Mouse (Mus musculus) retina, postnatal 7 days (tissue): ENCODE measurements at regions not wholly inside any gene's neighbourhood (a gene's known extent, or its start where the extent isn't known, plus 50 kb on each side); places are given as distances from the start of the nearest gene placed in this dataset.

Source experiments
- DNase-seq: peaks from one replicate; pipeline ENCODE4 v3.0.0-alpha.2; 2012; ENCODE audit warnings: low read depth, low spot score

GRCm38 (mm10) chr8:25340729-25341128 is 516.6 kb upstream of the Adam5 start:
- no peak for DNase-seq

GRCm38 (mm10) chr8:25332120-25332607 is 508.0 kb upstream of the Adam5 start:
- no peak for DNase-seq

DNA sequence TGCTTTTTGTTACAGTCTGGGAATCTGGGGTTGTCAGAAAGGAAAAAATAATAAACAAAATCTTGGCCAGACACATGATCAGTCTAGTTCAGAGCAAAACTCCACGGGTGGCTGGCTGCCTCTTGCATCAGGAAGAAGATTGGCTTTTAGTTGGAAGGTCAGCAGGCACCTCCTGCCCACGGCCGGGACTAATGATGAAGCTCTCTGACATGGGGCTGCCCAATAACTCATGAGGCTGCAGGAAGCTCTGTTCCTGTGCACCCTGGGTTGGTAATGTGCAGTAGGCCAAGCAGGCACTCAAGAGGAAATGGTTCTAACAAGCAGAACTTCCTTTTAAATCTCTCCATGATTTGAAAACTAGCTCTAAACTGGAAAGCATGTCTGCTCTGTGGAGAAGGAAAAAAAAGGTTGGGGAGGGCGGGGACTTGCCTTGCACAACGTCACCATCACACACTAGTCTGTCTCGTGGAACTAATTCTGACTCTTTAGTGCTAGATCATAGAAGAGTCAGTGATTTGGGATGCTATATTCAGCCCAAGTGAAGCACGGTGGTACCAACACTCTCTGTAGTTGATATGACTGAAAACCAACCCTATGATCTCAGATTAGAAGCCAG is 507.1 kb upstream of the Adam5 start:
- DNase-seq: no peak

DNA sequence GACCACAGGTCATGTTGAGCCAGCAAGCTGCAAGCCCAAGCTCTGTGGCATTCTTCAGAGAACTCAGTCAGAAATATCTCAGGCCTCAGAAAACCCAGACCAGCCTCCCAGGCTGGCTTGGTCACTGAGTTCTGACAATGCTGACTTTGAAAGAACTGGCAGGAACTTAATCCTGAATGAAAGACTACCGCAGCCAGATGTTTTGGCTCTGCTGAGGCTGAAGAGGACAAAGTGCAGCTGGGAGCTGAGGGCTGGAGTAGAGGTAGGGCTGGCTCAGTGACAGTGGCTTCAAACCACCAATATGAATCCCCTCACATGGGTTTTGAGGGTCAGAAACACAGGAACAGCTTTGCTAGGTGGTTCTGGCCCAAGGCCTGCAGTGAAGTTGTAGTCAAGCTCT is 505.6 kb upstream of the Adam5 start:
- DNase-seq: no peak

- DNase-seq: no peak
Measured at GRCm38 (mm10) chr8:25328318-25328717, 504.1 kb upstream of the Adam5 start.

DNA sequence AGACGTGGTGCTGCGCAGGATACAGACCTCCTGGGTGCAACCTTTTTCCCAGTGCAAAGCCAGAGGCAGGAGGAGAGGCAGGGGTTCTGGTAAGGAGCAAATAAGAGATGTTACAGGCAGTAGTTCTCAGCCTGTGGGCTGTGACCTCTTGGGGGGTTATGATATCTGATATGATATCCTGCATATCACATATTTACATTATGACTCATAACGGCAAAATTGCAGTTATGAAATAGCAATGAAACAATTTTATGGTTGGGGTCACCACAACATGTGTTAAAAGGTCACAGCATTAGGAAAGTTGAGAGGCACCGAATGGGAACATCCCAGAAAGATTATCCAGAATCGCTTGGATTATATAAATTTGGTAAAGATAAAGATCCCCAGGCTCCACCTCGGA is 502.8 kb upstream of the Adam5 start:
- no peak for DNase-seq

- no peak for DNase-seq
Measured at GRCm38 (mm10) chr8:25326257-25326656, 502.1 kb upstream of the Adam5 start.

DNA sequence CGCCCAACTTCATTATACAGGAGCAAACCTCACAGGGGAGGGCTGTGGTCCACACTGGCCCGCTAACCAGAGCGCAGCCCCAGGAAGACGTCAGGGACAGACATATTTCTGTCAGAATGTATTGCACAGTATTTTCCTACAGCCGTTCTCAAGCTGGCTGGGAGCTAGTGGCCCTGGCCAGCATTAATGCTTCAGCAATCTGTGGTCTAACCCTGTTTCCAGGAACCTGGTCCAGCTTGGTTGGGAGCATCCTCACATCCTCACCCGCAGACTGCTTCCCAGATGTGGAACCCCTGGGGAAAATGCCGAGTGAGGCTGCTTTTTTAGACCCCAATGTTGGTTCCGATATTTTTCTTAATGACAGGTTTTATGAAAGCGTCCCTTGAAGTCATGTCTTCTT is 500.6 kb upstream of the Adam5 start:
- no peak for DNase-seq

- DNase-seq: no peak
Measured at GRCm38 (mm10) chr8:25323643-25324420, 499.7 kb upstream of the Adam5 start.

GRCm38 (mm10) chr8:25316383-25316782 is 492.2 kb upstream of the Adam5 start:
- DNase-seq: no peak

- no peak for DNase-seq
Measured at GRCm38 (mm10) chr8:25311811-25312533, 487.8 kb upstream of the Adam5 start.

- DNase-seq: no peak
Measured at GRCm38 (mm10) chr8:25307956-25308355, 483.8 kb upstream of the Adam5 start.

GRCm38 (mm10) chr8:25307511-25307910 is 483.3 kb upstream of the Adam5 start:
- DNase-seq: no peak

DNA sequence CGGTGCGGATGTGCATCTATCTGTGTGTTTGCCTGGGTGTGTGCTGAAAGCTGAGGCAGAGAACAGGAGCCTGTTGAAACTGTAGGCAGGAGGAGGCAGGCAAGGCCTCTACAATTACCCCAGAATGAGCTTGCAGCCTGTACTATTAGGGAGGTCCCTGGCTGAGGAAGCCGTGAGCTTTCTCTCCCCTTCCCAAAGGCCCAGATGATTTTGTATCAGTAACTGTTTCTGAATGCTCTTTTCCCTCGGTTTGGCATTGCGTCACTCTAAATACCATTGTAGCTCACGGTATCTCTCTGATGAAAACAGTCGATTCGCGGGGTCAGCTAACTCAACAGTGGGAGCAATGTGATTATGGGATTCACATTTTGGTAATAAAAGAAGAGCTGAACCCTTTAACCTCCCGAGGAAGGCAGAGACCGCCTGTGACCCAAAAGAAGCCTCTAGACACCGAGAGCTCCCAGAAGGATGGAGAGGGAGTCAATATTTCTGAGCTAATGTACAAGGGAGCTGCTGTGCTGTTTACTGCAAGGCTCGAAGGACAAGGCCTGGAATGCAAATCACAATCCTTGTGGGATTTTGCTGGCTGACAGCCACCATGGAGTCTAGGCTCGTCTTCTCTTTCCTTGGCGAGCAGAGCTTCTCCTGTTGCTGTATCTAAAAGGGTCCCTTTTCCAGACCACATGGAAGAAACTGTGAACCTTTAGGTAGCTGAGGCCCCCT is 482.8 kb upstream of the Adam5 start:
- DNase-seq: no peak
